Mouse (Mus musculus): Measurements from ENCODE around the gene Asphd2.

DNA sequence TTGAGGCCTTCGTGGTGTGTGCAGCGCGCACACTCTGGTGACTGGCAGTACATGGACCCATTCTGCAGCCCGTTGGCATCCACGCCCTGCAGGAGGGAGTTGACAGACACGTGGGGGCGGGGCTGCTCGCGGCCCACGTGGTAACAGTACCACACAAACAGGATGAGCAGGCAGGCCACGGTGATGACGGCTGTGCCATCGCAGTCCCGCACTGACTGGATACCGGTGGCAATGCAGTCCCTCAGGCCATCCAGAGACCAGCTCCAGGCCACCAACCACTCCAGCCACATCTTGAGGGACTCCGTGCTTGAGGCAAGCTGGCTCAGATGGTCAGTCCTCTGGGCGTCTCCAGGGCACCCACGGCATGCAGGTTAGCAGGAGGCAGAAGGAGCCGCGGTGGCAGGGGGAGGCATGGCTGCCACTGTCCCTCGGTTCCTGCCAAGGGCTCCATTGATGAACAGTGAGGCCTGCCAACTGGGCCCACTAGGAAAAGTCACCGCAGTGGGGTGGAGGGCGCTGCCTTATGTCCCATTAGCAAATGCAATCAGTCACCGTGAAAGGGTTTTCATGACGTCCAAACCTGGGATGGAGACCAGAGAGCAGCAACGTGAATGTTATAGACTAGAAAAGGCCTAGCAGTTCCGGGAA lies 2.9 kb downstream of the Asphd2 start:
- TF ChIP-seq GATA1 (IDR thresholded peaks at IDR 0.05; ENCODE audit: borderline replicate concordance, low read length) (no peak), FLI1 (IDR thresholded peaks at IDR 0.05; ENCODE audit: low read length) (no peak)

All from megakaryocyte, embryonic 14.5 days (primary cell).